Mouse (Mus musculus): ENCODE results near the gene Oxct2a.
"Not testable (repeated sequence)": the region's sequence is repeated elsewhere in the genome, so short reads cannot be mapped to it uniquely, and the experiment has no call there.

Gene Oxct2a

GRCm38 (mm10) chr4:123323534-123323933 lies at the start of gene Oxct2a:
Gene Oxct2a (minus strand): TSS chr4:123323634.
- DNase-seq = peak; percentile 14

- no peak for DNase-seq
Measured at GRCm38 (mm10) chr4:123363555-123363954, 40.1 kb upstream of the Oxct2a start.

GRCm38 (mm10) chr4:123360771-123361170 lies 37.3 kb upstream of the Oxct2a start:
- DNase-seq = no peak

- no peak for DNase-seq
Measured at GRCm38 (mm10) chr4:123358613-123359012, 35.2 kb upstream of the Oxct2a start.

- no peak for DNase-seq
Measured at GRCm38 (mm10) chr4:123355941-123356340, 32.5 kb upstream of the Oxct2a start.

- DNase-seq = no peak
Measured at GRCm38 (mm10) chr4:123353271-123353877, 29.9 kb upstream of the Oxct2a start.

- DNase-seq = no peak
Measured at GRCm38 (mm10) chr4:123343471-123343789, 20.0 kb upstream of the Oxct2a start.

GRCm38 (mm10) chr4:123342642-123343470 lies 19.4 kb upstream of the Oxct2a start, which contains the start of gene Bmp8a:
Gene Bmp8a (minus strand): TSS chr4:123343252.
- DNase-seq = peak; percentile 86

- no peak for DNase-seq
Measured at GRCm38 (mm10) chr4:123342091-123342641, 18.7 kb upstream of the Oxct2a start.

GRCm38 (mm10) chr4:123340232-123340631 lies 16.8 kb upstream of the Oxct2a start:
- DNase-seq = no peak

GRCm38 (mm10) chr4:123337693-123338092 lies 14.3 kb upstream of the Oxct2a start:
- peak; percentile 40 for DNase-seq

- DNase-seq = no peak
Measured at GRCm38 (mm10) chr4:123335796-123336585, 12.6 kb upstream of the Oxct2a start.

GRCm38 (mm10) chr4:123335244-123335643 lies 11.8 kb upstream of the Oxct2a start:
- DNase-seq = not testable (repeated sequence)

GRCm38 (mm10) chr4:123334177-123334576 lies 10.7 kb upstream of the Oxct2a start:
- DNase-seq = no peak

GRCm38 (mm10) chr4:123333151-123333550 lies 9.7 kb upstream of the Oxct2a start:
- no peak for DNase-seq

- not testable (repeated sequence) for DNase-seq
Measured at GRCm38 (mm10) chr4:123331961-123332360, 8.5 kb upstream of the Oxct2a start.

GRCm38 (mm10) chr4:123331326-123331725 lies 7.9 kb upstream of the Oxct2a start:
- DNase-seq = no peak

GRCm38 (mm10) chr4:123328946-123329345 lies 5.5 kb upstream of the Oxct2a start:
- no peak for DNase-seq

- no peak for DNase-seq
Measured at GRCm38 (mm10) chr4:123327630-123328029, 4.2 kb upstream of the Oxct2a start.

GRCm38 (mm10) chr4:123326087-123326486 lies 2.7 kb upstream of the Oxct2a start:
- DNase-seq = no peak

- DNase-seq = peak; percentile 19
Measured at GRCm38 (mm10) chr4:123322910-123323309, 524 bp downstream of the Oxct2a start.

- no peak for DNase-seq
Measured at GRCm38 (mm10) chr4:123314497-123314896, 8.9 kb downstream of the Oxct2a start.

- DNase-seq = no peak
Measured at GRCm38 (mm10) chr4:123313010-123313409, 10.4 kb downstream of the Oxct2a start.
